Mouse (Mus musculus): ENCODE data around the gene Nr3c2. TPM values are rescaled to one million over a fixed set of nuclear protein-coding genes. Genes with fewer than 3 reads are reported as not detected.
A peak's percentile ranks its signal among the peaks of the same experiment; 100 is the strongest.

The Nr3c2 gene
- 1.3 and 1.4 TPM in 2 replicates for total RNA-seq (2012; rRNA removed)

DNA sequence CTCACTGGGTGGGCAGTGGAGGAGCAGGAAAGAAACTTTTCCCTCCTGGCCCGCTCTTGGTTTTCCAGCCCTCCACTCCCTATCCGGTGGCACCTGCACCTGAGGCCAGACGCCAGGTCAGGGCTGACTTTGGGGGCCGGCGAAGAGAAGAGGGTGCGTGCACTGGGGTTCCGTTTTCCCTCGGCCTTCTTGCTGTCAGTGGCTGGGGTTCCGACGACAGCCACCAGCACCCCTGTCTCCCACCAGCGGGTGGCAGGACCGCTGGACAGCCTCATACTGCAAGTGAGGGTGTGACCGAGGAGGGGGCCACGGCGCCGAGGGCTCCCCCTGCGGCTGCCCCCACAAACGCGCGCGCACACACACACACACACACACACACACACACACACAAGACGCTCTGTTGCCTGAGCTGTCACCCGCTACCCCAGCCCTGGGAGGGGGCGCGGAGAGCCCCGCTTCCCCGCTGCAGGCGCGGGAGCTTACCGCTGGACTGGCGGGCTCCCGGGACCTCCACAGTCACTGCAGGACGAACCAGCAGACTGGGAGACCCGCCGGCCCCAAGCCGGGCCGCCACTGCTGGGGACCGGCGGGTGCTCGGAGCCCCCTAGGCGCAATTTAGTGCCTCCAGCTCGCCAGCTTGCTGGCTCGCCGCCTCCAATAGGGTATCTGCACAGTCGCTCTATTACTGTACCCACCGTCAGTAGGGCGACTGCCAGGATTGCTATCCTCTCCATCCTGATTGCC lies at the start of gene Nr3c2:
Gene Nr3c2, plus strand, starts transcription at position 32 of the 744 bp plus-strand sequence.
- in situ Hi-C loops (cut with MboI; ENCODE audit: low sequenced_read_pairs in 2 of 2, unreplicated experiment in 2 of 2) = no loop called here

GRCm38 (mm10) chr8:76858534-76858933 lies 40.7 kb upstream of the Nr3c2 start:
- no peaks in the 10 kb centered on the region for H3K36me3 ChIP-seq (ENCODE audit: control insufficient read depth, insufficient read depth, low read length, poor library complexity, severe bottlenecking)
- no peaks in the 10 kb centered on the region for H3K9me3 ChIP-seq (ENCODE audit: control insufficient read depth, insufficient read depth, low read depth, low read length)
- no peak overlapping the region for H3K4me3 ChIP-seq (ENCODE audit: insufficient read depth in 1 of 2, low read depth in 1 of 2, low read length in 2 of 2, poor library complexity in 1 of 2, severe bottlenecking in 1 of 2)
- in situ Hi-C loops (cut with MboI; ENCODE audit: low sequenced_read_pairs in 2 of 2, unreplicated experiment in 2 of 2) = no loop called here
- H3K27ac ChIP-seq (ENCODE audit: insufficient read depth, low read depth, low read length, poor library complexity, severe bottlenecking) = no peak overlapping the region
- TF ChIP-seq ZNF384 (IDR thresholded peaks at IDR 0.05; ENCODE audit: low read depth, low read length) = no peak
- TF ChIP-seq MAFK (IDR thresholded peaks at IDR 0.05; ENCODE audit: insufficient read depth, low read depth, low read length) = no peak
- TF ChIP-seq HCFC1 (IDR thresholded peaks at IDR 0.05; ENCODE audit: borderline replicate concordance, insufficient read depth, low read length) = no peak
- no peak for TF ChIP-seq CHD2 (IDR thresholded peaks at IDR 0.05; ENCODE audit: low read depth, low read length)
- TF ChIP-seq ZC3H11A (IDR thresholded peaks at IDR 0.05; ENCODE audit: borderline replicate concordance, low read depth, low read length) = no peak
- no peaks in the 10 kb centered on the region for H3K4me1 ChIP-seq (ENCODE audit: control insufficient read depth in 2 of 2, insufficient read depth in 2 of 2, low read length in 2 of 2, poor library complexity in 1 of 2)
- DNase-seq (ENCODE audit: low read depth, low spot score) = no peak
- no peak overlapping the region for H3K9ac ChIP-seq (ENCODE audit: insufficient read depth, low read depth, low read length, poor library complexity, severe bottlenecking)

More for the DNA sequence above, at the start of gene Nr3c2:
- no peak for TF ChIP-seq MAFK (IDR thresholded peaks at IDR 0.05; ENCODE audit: insufficient read depth, low read depth, low read length)
- no peak for TF ChIP-seq ZC3H11A (IDR thresholded peaks at IDR 0.05; ENCODE audit: borderline replicate concordance, low read depth, low read length)
- no peak for TF ChIP-seq CHD2 (IDR thresholded peaks at IDR 0.05; ENCODE audit: low read depth, low read length)
- no peak for TF ChIP-seq ZNF384 (IDR thresholded peaks at IDR 0.05; ENCODE audit: low read depth, low read length)
- TF ChIP-seq HCFC1 (IDR thresholded peaks at IDR 0.05; ENCODE audit: borderline replicate concordance, insufficient read depth, low read length) = no peak
- H3K4me3 ChIP-seq (ENCODE audit: insufficient read depth in 1 of 2, low read depth in 1 of 2, low read length in 2 of 2, poor library complexity in 1 of 2, severe bottlenecking in 1 of 2) = peak within 1 kb of the TSS; percentile 69 to 73
- H3K4me1 ChIP-seq (ENCODE audit: control insufficient read depth in 2 of 2, insufficient read depth in 2 of 2, low read length in 2 of 2, poor library complexity in 1 of 2) = peaks cover 0 to 3% of the 10 kb centered on the region in 2 experiments; a peak in 1 of 4 replicates
- no peaks in the 10 kb centered on the region for H3K36me3 ChIP-seq (ENCODE audit: control insufficient read depth, insufficient read depth, low read length, poor library complexity, severe bottlenecking)
- DNase-seq (ENCODE audit: low read depth, low spot score) = peak; percentile 7
- no peaks in the 10 kb centered on the region for H3K9me3 ChIP-seq (ENCODE audit: control insufficient read depth, insufficient read depth, low read depth, low read length)
- H3K27ac ChIP-seq (ENCODE audit: insufficient read depth, low read depth, low read length, poor library complexity, severe bottlenecking) = no peak within 1 kb of the TSS
- H3K9ac ChIP-seq (ENCODE audit: insufficient read depth, low read depth, low read length, poor library complexity, severe bottlenecking) = peak within 1 kb of the TSS; percentile 20; the same call in 1 of the 2 replicates

- in situ Hi-C loops (cut with MboI; ENCODE audit: low sequenced_read_pairs in 2 of 2, unreplicated experiment in 2 of 2) = no loop called here
- Histone ChIP-seq H3K4me3 (ENCODE audit: insufficient read depth in 1 of 2, low read depth in 1 of 2, low read length in 2 of 2, poor library complexity in 1 of 2, severe bottlenecking in 1 of 2) (no peak overlapping the region), H3K36me3 (ENCODE audit: control insufficient read depth, insufficient read depth, low read length, poor library complexity, severe bottlenecking) (no peaks in the 10 kb centered on the region), H3K4me1 (ENCODE audit: control insufficient read depth in 2 of 2, insufficient read depth in 2 of 2, low read length in 2 of 2, poor library complexity in 1 of 2) (no peaks in the 10 kb centered on the region), H3K9ac (ENCODE audit: insufficient read depth, low read depth, low read length, poor library complexity, severe bottlenecking) (no peak overlapping the region), H3K27ac (ENCODE audit: insufficient read depth, low read depth, low read length, poor library complexity, severe bottlenecking) (no peak overlapping the region), H3K9me3 (ENCODE audit: control insufficient read depth, insufficient read depth, low read depth, low read length) (peaks cover 3% of the 10 kb centered on the region; the same call in 1 of the 2 replicates)
- TF ChIP-seq ZNF384 (IDR thresholded peaks at IDR 0.05; ENCODE audit: low read depth, low read length) (no peak), HCFC1 (IDR thresholded peaks at IDR 0.05; ENCODE audit: borderline replicate concordance, insufficient read depth, low read length) (no peak), CHD2 (IDR thresholded peaks at IDR 0.05; ENCODE audit: low read depth, low read length) (no peak), MAFK (IDR thresholded peaks at IDR 0.05; ENCODE audit: insufficient read depth, low read depth, low read length) (no peak), ZC3H11A (IDR thresholded peaks at IDR 0.05; ENCODE audit: borderline replicate concordance, low read depth, low read length) (no peak)
- DNase-seq (ENCODE audit: low read depth, low spot score) = no peak
Observed at GRCm38 (mm10) chr8:76859709-76860108, 39.5 kb upstream of the Nr3c2 start.

DNA sequence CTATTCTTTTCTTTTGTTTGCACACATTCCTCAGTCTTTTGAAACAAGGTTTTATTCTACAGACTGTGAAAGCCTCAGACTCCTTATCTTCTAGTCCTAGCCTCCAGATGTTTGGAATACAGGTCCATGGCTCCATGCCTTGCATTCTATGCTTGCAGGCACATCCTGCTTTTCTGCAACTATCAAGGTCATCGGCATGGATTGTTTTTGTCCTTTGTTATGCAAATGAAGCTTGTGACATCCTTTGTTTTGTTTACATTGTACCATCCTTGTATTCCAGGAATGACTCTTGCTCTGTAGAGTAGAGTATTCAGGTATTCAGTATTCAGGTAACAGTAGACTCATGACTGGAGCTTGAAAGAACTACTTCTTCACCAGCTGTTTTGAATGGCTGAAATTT lies 36.2 kb upstream of the Nr3c2 start:
- in situ Hi-C loops (cut with MboI; ENCODE audit: low sequenced_read_pairs in 2 of 2, unreplicated experiment in 2 of 2) = no loop called here
- H3K9me3 ChIP-seq (ENCODE audit: control insufficient read depth, insufficient read depth, low read depth, low read length) = peaks cover 3% of the 10 kb centered on the region; the same call in 1 of the 2 replicates
- H3K4me3 ChIP-seq (ENCODE audit: insufficient read depth in 1 of 2, low read depth in 1 of 2, low read length in 2 of 2, poor library complexity in 1 of 2, severe bottlenecking in 1 of 2) = no peak overlapping the region

More for the DNA sequence above, 36.2 kb upstream of the Nr3c2 start:
- Histone ChIP-seq H3K36me3 (ENCODE audit: control insufficient read depth, insufficient read depth, low read length, poor library complexity, severe bottlenecking) (no peaks in the 10 kb centered on the region), H3K9ac (ENCODE audit: insufficient read depth, low read depth, low read length, poor library complexity, severe bottlenecking) (no peak overlapping the region), H3K27ac (ENCODE audit: insufficient read depth, low read depth, low read length, poor library complexity, severe bottlenecking) (no peak overlapping the region), H3K4me1 (ENCODE audit: control insufficient read depth in 2 of 2, insufficient read depth in 2 of 2, low read length in 2 of 2, poor library complexity in 1 of 2) (no peaks in the 10 kb centered on the region)
- peak; percentile 17 for DNase-seq (ENCODE audit: low read depth, low spot score)
- no peak for TF ChIP-seq CHD2 (IDR thresholded peaks at IDR 0.05; ENCODE audit: low read depth, low read length)
- TF ChIP-seq MAFK (IDR thresholded peaks at IDR 0.05; ENCODE audit: insufficient read depth, low read depth, low read length) = no peak
- no peak for TF ChIP-seq ZNF384 (IDR thresholded peaks at IDR 0.05; ENCODE audit: low read depth, low read length)
- TF ChIP-seq HCFC1 (IDR thresholded peaks at IDR 0.05; ENCODE audit: borderline replicate concordance, insufficient read depth, low read length) = no peak
- TF ChIP-seq ZC3H11A (IDR thresholded peaks at IDR 0.05; ENCODE audit: borderline replicate concordance, low read depth, low read length) = no peak
